Mouse (Mus musculus): ENCODE results near the gene Dlgap1.

GRCm38 (mm10) chr17:70004628-70005027 lies 35.8 kb downstream of the Dlgap1 start:
- TF ChIP-seq CTCF (IDR thresholded peaks at IDR 0.05; ENCODE audit: low read depth) (no peak), EP300 (IDR thresholded peaks at IDR 0.05; ENCODE audit: low read depth) (no peak)
